Mouse (Mus musculus) bone marrow macrophage, adult 2 months (primary cell): ENCODE measurements at regions not wholly inside any gene's neighbourhood (a gene's known extent, or its start where the extent isn't known, plus 50 kb on each side); places are given as distances from the start of the nearest gene placed in this dataset.

Source experiments
- CTCF ChIP-seq: IDR thresholded peaks from 2 replicates; pipeline ENCODE4 v1.5.1; 2012; ENCODE audit warnings: low read depth, mild to moderate bottlenecking, low read length, moderate library complexity
- POLR2A ChIP-seq: IDR thresholded peaks from 2 replicates; pipeline ENCODE4 v1.6.1; 2012; ENCODE audit warnings: mild to moderate bottlenecking, low read depth, low read length, borderline replicate concordance

GRCm38 (mm10) chr4:125212176-125212530, 84.5 kb upstream of the Zc3h12a start:
- TF ChIP-seq POLR2A (no peak), CTCF (no peak)
